Mouse (Mus musculus) MEL (cell line): Measurements from ENCODE around the gene Ikzf1. TPM values are rescaled to one million over a fixed set of nuclear protein-coding genes. Genes with fewer than 3 reads are reported as not detected.

ENCODE experiments used
- DNase-seq: peaks from one replicate; pipeline ENCODE4 v3.0.0; 2011; ENCODE audit warnings: low read depth, low spot score
- H3K27ac ChIP-seq: 2 replicates; pipeline ENCODE4 v1.5.1; 2012; ENCODE audit warnings: low read depth, mild to moderate bottlenecking, control low read depth, low read length, moderate library complexity; ENCODE audit not compliant: control insufficient read depth
- H3K27me3 ChIP-seq, 2 experiments: fragments of 150-350 bp in 1 of 2; sonication (generic) in 1 of 2; 2 replicates each; pipeline ENCODE4 v1.6.1; 2012; ENCODE audit warnings: low read length in 2 of 2, mild to moderate bottlenecking in 2 of 2, improper control_type of control experiment in 1 of 2, moderate library complexity in 1 of 2; ENCODE audit not compliant: insufficient read depth in 2 of 2, control insufficient read depth in 1 of 2
- H3K36me3 ChIP-seq, 2 experiments: 2 replicates each; pipeline ENCODE4 v1.6.1; 2012 to 2014; ENCODE audit warnings: low read length in 2 of 2, improper control_type of control experiment in 1 of 2, inconsistent platforms in 1 of 2, mild to moderate bottlenecking in 1 of 2; ENCODE audit not compliant: insufficient read depth in 2 of 2, control insufficient read depth in 1 of 2
- H3K4me1 ChIP-seq, 2 experiments: fragments of 150-350 bp in 1 of 2; sonication (generic) in 1 of 2; 2 replicates each; pipeline ENCODE4 v1.6.1; 2012; ENCODE audit warnings: low read length in 2 of 2, improper control_type of control experiment in 1 of 2, mild to moderate bottlenecking in 1 of 2; ENCODE audit not compliant: insufficient read depth in 2 of 2, control insufficient read depth in 1 of 2
- H3K4me3 ChIP-seq, 2 experiments: fragments of 150-350 bp in 1 of 2; sonication (generic) in 1 of 2; 2 replicates each; pipeline ENCODE4 v1.5.1; 2012; ENCODE audit warnings: low read depth in 2 of 2, low read length in 2 of 2, mild to moderate bottlenecking in 2 of 2, moderate library complexity in 2 of 2, control low read depth in 1 of 2, improper control_type of control experiment in 1 of 2; ENCODE audit not compliant: control insufficient read depth in 1 of 2, insufficient read depth in 1 of 2
- H3K79me2 ChIP-seq: 2 replicates; pipeline ENCODE4 v1.6.1; 2012; ENCODE audit warnings: mild to moderate bottlenecking, low read length, moderate library complexity; ENCODE audit not compliant: control insufficient read depth, poor library complexity, insufficient read depth
- H3K9ac ChIP-seq: 2 replicates; pipeline ENCODE4 v1.6.1; 2012; ENCODE audit warnings: low read depth, mild to moderate bottlenecking, control low read depth, low read length, moderate library complexity; ENCODE audit not compliant: control insufficient read depth, poor library complexity, severe bottlenecking
- H3K9me3 ChIP-seq: fragments of 150-350 bp; sonication (generic); replicated peaks from 2 replicates; pipeline ENCODE4 v1.6.1; 2012; ENCODE audit warnings: mild to moderate bottlenecking, low read length, improper control_type of control experiment, moderate library complexity; ENCODE audit not compliant: insufficient read depth
- BHLHE40 ChIP-seq: IDR thresholded peaks from 2 replicates; pipeline ENCODE4 v1.6.1; 2012; ENCODE audit warnings: low read depth, mild to moderate bottlenecking, inconsistent platforms, low read length, improper control_type of control experiment, borderline replicate concordance
- CHD1 ChIP-seq: IDR thresholded peaks from 2 replicates; pipeline ENCODE4 v1.6.1; 2012; ENCODE audit warnings: low read depth, mild to moderate bottlenecking, inconsistent platforms, low read length, improper control_type of control experiment
- CHD2 ChIP-seq: IDR thresholded peaks from 2 replicates; pipeline ENCODE4 v1.6.1; 2011; ENCODE audit warnings: low read length, improper control_type of control experiment
- CTCF ChIP-seq, 3 experiments: IDR thresholded peaks in 2 of 3; conservative IDR thresholded peaks in 1 of 3; 2 replicates each; pipeline ENCODE4 v1.5.1; 2011 to 2012; ENCODE audit warnings: low read length in 3 of 3, low read depth in 2 of 3, mild to moderate bottlenecking in 2 of 3, improper control_type of control experiment in 1 of 3, inconsistent platforms in 1 of 3, mixed read lengths in 1 of 3, moderate library complexity in 1 of 3; ENCODE audit not compliant: control insufficient read depth in 1 of 3, insufficient read depth in 1 of 3, poor library complexity in 1 of 3, severe bottlenecking in 1 of 3
- E2F4 ChIP-seq: IDR thresholded peaks from 2 replicates; pipeline ENCODE4 v1.6.1; 2011; ENCODE audit warnings: low read depth, low read length, improper control_type of control experiment, borderline replicate concordance
- ELF1 ChIP-seq: IDR thresholded peaks from 2 replicates; pipeline ENCODE4 v1.6.1; 2014; ENCODE audit warnings: low read depth, mild to moderate bottlenecking, inconsistent platforms, low read length, improper control_type of control experiment, moderate library complexity
- ETS1 ChIP-seq: IDR thresholded peaks from 2 replicates; pipeline ENCODE4 v1.6.1; 2012; ENCODE audit warnings: low read depth, mild to moderate bottlenecking, inconsistent platforms, low read length, improper control_type of control experiment, moderate library complexity
- GABPA ChIP-seq: IDR thresholded peaks from 2 replicates; pipeline ENCODE4 v1.6.1; 2012; ENCODE audit warnings: low read depth, mild to moderate bottlenecking, inconsistent platforms, low read length, improper control_type of control experiment, moderate library complexity
- GATA1 ChIP-seq: IDR thresholded peaks from 2 replicates; pipeline ENCODE4 v1.6.1; 2011; ENCODE audit warnings: low read depth, low read length, improper control_type of control experiment
- HCFC1 ChIP-seq: IDR thresholded peaks from 2 replicates; pipeline ENCODE4 v1.6.1; 2012; ENCODE audit warnings: low read depth, mild to moderate bottlenecking, inconsistent platforms, low read length, improper control_type of control experiment, moderate library complexity
- JUND ChIP-seq: IDR thresholded peaks from 2 replicates; pipeline ENCODE4 v1.6.1; 2011; ENCODE audit warnings: low read depth, mild to moderate bottlenecking, improper control_type of control experiment, low read length
- KAT2A ChIP-seq: conservative IDR thresholded peaks from 2 replicates; pipeline ENCODE4 v1.6.1; 2012; ENCODE audit warnings: low read depth, low read length, improper control_type of control experiment, inconsistent platforms
- MAFK ChIP-seq: IDR thresholded peaks from 2 replicates; pipeline ENCODE4 v1.6.1; 2011; ENCODE audit warnings: low read depth, mild to moderate bottlenecking, low read length, improper control_type of control experiment, borderline replicate concordance
- MAX ChIP-seq: IDR thresholded peaks from 2 replicates; pipeline ENCODE4 v1.6.1; 2011; ENCODE audit warnings: low read length, improper control_type of control experiment
- MAZ ChIP-seq: IDR thresholded peaks from 2 replicates; pipeline ENCODE4 v1.6.1; 2012; ENCODE audit warnings: low read depth, mild to moderate bottlenecking, inconsistent platforms, low read length, improper control_type of control experiment
- MEF2A ChIP-seq: IDR thresholded peaks from 2 replicates; pipeline ENCODE4 v1.6.1; 2014; ENCODE audit warnings: low read depth, mild to moderate bottlenecking, inconsistent platforms, low read length, improper control_type of control experiment; ENCODE audit not compliant: poor library complexity, insufficient replicate concordance, severe bottlenecking; ENCODE audit errors: extremely low read depth
- MXI1 ChIP-seq: IDR thresholded peaks from 2 replicates; pipeline ENCODE4 v1.6.1; 2011; ENCODE audit warnings: mild to moderate bottlenecking, low read depth, low read length, improper control_type of control experiment
- MYB ChIP-seq: IDR thresholded peaks from 2 replicates; pipeline ENCODE4 v1.6.1; 2011; ENCODE audit warnings: mild to moderate bottlenecking, low read depth, low read length, improper control_type of control experiment
- MYC ChIP-seq: IDR thresholded peaks from 2 replicates; pipeline ENCODE4 v1.6.1; 2011; ENCODE audit warnings: low read depth, mild to moderate bottlenecking, low read length, improper control_type of control experiment, moderate library complexity
- NELFE ChIP-seq: IDR thresholded peaks from 2 replicates; pipeline ENCODE4 v1.6.1; 2011; ENCODE audit warnings: low read depth, low read length, improper control_type of control experiment
- NRF1 ChIP-seq: IDR thresholded peaks from 2 replicates; pipeline ENCODE4 v1.6.1; 2014; ENCODE audit warnings: low read depth, mild to moderate bottlenecking, inconsistent platforms, low read length, improper control_type of control experiment, moderate library complexity; ENCODE audit not compliant: poor library complexity, insufficient read depth, severe bottlenecking
- POLR2A ChIP-seq, 2 experiments: IDR thresholded peaks; 2 replicates each; pipeline ENCODE4 v1.6.1; 2011 to 2012; ENCODE audit warnings: low read length in 2 of 2, mild to moderate bottlenecking in 2 of 2, control low read depth in 1 of 2, improper control_type of control experiment in 1 of 2, low read depth in 1 of 2, moderate library complexity in 1 of 2; ENCODE audit not compliant: control insufficient read depth in 1 of 2, insufficient read depth in 1 of 2, poor library complexity in 1 of 2
- POLR2AphosphoS2 ChIP-seq: IDR thresholded peaks from 2 replicates; pipeline ENCODE4 v1.6.1; 2011; ENCODE audit warnings: low read length, improper control_type of control experiment
- RAD21 ChIP-seq: IDR thresholded peaks from 2 replicates; pipeline ENCODE4 v1.6.1; 2011; ENCODE audit warnings: mild to moderate bottlenecking, low read depth, low read length, improper control_type of control experiment
- RCOR1 ChIP-seq: IDR thresholded peaks from 2 replicates; pipeline ENCODE4 v1.6.1; 2012; ENCODE audit warnings: low read depth, mild to moderate bottlenecking, inconsistent platforms, low read length, improper control_type of control experiment
- SIN3A ChIP-seq: IDR thresholded peaks from 2 replicates; pipeline ENCODE4 v1.6.1; 2012; ENCODE audit warnings: low read length, improper control_type of control experiment, inconsistent platforms
- SMC3 ChIP-seq: IDR thresholded peaks from 2 replicates; pipeline ENCODE4 v1.6.1; 2011; ENCODE audit warnings: low read depth, low read length, improper control_type of control experiment
- TAL1 ChIP-seq: IDR thresholded peaks from 2 replicates; pipeline ENCODE4 v1.6.1; 2012; ENCODE audit warnings: mild to moderate bottlenecking, inconsistent platforms, low read length, moderate library complexity, mixed read lengths
- TBP ChIP-seq: IDR thresholded peaks from 2 replicates; pipeline ENCODE4 v1.8.0; 2011; ENCODE audit warnings: low read depth, low read length, improper control_type of control experiment
- TCF12 ChIP-seq: IDR thresholded peaks from 2 replicates; pipeline ENCODE4 v1.6.1; 2014; ENCODE audit warnings: low read depth, mild to moderate bottlenecking, inconsistent platforms, low read length, improper control_type of control experiment, moderate library complexity
- UBTF ChIP-seq: IDR thresholded peaks from 2 replicates; pipeline ENCODE4 v1.6.1; 2012; ENCODE audit warnings: low read depth, mild to moderate bottlenecking, inconsistent platforms, low read length, improper control_type of control experiment, moderate library complexity, borderline replicate concordance; ENCODE audit not compliant: insufficient read depth
- USF1 ChIP-seq: IDR thresholded peaks from 2 replicates; pipeline ENCODE4 v1.6.1; 2014; ENCODE audit warnings: low read depth, mild to moderate bottlenecking, inconsistent platforms, low read length, improper control_type of control experiment, moderate library complexity
- USF2 ChIP-seq, 2 experiments: IDR thresholded peaks; 2 replicates each; pipeline ENCODE4 v1.6.1; 2011 to 2012; ENCODE audit warnings: improper control_type of control experiment in 2 of 2, low read length in 2 of 2, borderline replicate concordance in 1 of 2, inconsistent platforms in 1 of 2, low read depth in 1 of 2, mild to moderate bottlenecking in 1 of 2; ENCODE audit not compliant: insufficient read depth in 1 of 2
- ZC3H11A ChIP-seq: IDR thresholded peaks from 2 replicates; pipeline ENCODE4 v1.6.1; 2012; ENCODE audit warnings: low read depth, mild to moderate bottlenecking, inconsistent platforms, low read length, improper control_type of control experiment
- ZKSCAN1 ChIP-seq: IDR thresholded peaks from 2 replicates; pipeline ENCODE4 v1.6.1; 2012; ENCODE audit warnings: low read depth, mild to moderate bottlenecking, inconsistent platforms, low read length, improper control_type of control experiment, moderate library complexity
- ZMIZ1 ChIP-seq: IDR thresholded peaks from 2 replicates; pipeline ENCODE4 v1.6.1; 2012; ENCODE audit warnings: low read depth, mild to moderate bottlenecking, inconsistent platforms, low read length, improper control_type of control experiment, moderate library complexity
- ZNF384 ChIP-seq: IDR thresholded peaks from 2 replicates; pipeline ENCODE4 v1.6.1; 2012; ENCODE audit warnings: low read depth, mild to moderate bottlenecking, inconsistent platforms, low read length, improper control_type of control experiment
- polyA plus RNA-seq, 2 experiments: library from polyadenylated mRNA; stranded (reverse) in 1 of 2; unstranded in 1 of 2; fragments of >175 nt in 1 of 2; fragments of >200 nt in 1 of 2; gene quantifications; 2 replicates each; pipeline versions ENCODE4 v1.2.1 to v1.2.4; 2012; ENCODE audit warnings: low replicate concordance in 2 of 2, low read depth in 1 of 2; ENCODE audit not compliant: insufficient read length in 2 of 2, insufficient read depth in 1 of 2, missing spikeins in 1 of 2
- total RNA-seq: library from RNA; depleted of rRNA; stranded (reverse); fragments of 300-350 nt; gene quantifications from 2 replicates; pipeline ENCODE4 v1.2.3, GENCODE M21; 2012

Gene Ikzf1
- total and polyA plus RNA-seq, 3 experiments, result 28.0 to 128 (median 90.6) TPM

GRCm38 (mm10) chr11:11735155-11735554 lies 50.4 kb downstream of the Ikzf1 start:
- peak; percentile 95 for DNase-seq
- peaks cover 49 to 59% of the 10 kb centered on the region in 2 experiments for H3K4me1 ChIP-seq
- no peaks in the 10 kb centered on the region for H3K9me3 ChIP-seq
- no peaks in the 10 kb centered on the region for H3K27me3 ChIP-seq
- H3K27ac ChIP-seq, result peak overlapping the region; percentile 86
- H3K36me3 ChIP-seq, result peaks cover 27 to 83% of the 10 kb centered on the region in 2 experiments
- H3K4me3 ChIP-seq, result no peak overlapping the region
- no peak overlapping the region for H3K9ac ChIP-seq
- H3K79me2 ChIP-seq, result peaks cover 30% of the 10 kb centered on the region; the same call in 1 of the 2 replicates
- TF ChIP-seq ZC3H11A (peak; percentile 43; the same call in 1 of the 2 replicates), ETS1 (peak; percentile 98), MYC (peak; percentile 91), CHD2 (peak; percentile 34; the same call in 1 of the 2 replicates), NRF1 (no peak), ELF1 (no peak), CTCF (IDR thresholded peaks at IDR 0.05 in 2 of 3, conservative IDR thresholded peaks at IDR 0.05 in 1 of 3; ENCODE audit: control insufficient read depth in 1 of 3, insufficient read depth in 1 of 3, low read depth in 2 of 3, low read length in 3 of 3, poor library complexity in 1 of 3, severe bottlenecking in 1 of 3) (no peak), POLR2A (IDR thresholded peaks at IDR 0.05; ENCODE audit: control insufficient read depth in 1 of 2, insufficient read depth in 1 of 2, low read depth in 1 of 2, low read length in 2 of 2, poor library complexity in 1 of 2) (peak in 1 of 2 experiments; percentile 69; a peak in 2 of 4 replicates), UBTF (no peak), TCF12 (peak; percentile 99), ZNF384 (no peak), SMC3 (no peak), MXI1 (0 out of 2 replicates have a peak, but pooled peaks have one; percentile 14), ZMIZ1 (peak; percentile 89), MAX (peak; percentile 48; the same call in 1 of the 2 replicates), USF2 (IDR thresholded peaks at IDR 0.05; ENCODE audit: borderline replicate concordance in 1 of 2, insufficient read depth in 1 of 2, low read depth in 1 of 2, low read length in 2 of 2) (no peak), RAD21 (no peak), HCFC1 (no peak), KAT2A (peak; percentile 48; the same call in 1 of the 2 replicates), GABPA (0 out of 2 replicates have a peak, but pooled peaks have one; percentile 4), RCOR1 (peak; percentile 96), MAFK (peak; percentile 88; the same call in 1 of the 2 replicates), GATA1 (peak; percentile 100), BHLHE40 (peak; percentile 80), MAZ (peak; percentile 57; the same call in 1 of the 2 replicates), POLR2AphosphoS2 (0 out of 2 replicates have a peak, but pooled peaks have one; percentile 74), ZKSCAN1 (no peak), MYB (peak; percentile 98), CHD1 (no peak; the same call in 1 of the 2 replicates), NELFE (peak; percentile 34; the same call in 1 of the 2 replicates), JUND (peak; percentile 98), SIN3A (peak; percentile 99), MEF2A (peak; percentile 63; the same call in 1 of the 2 replicates), E2F4 (peak; percentile 64; the same call in 1 of the 2 replicates), TAL1 (peak; percentile 93), USF1 (no peak), TBP (peak; percentile 86)
